6 mouse cellular contexts compared by ENCODE assay signal in genomic region chr11:88890904-88891303, GRCm38 (mm10). TPM values are rescaled to one million over a fixed set of nuclear protein-coding genes. Genes with fewer than 3 reads are reported as not detected.
DNase-seq lines count a peak whose midpoint lies in the region; TF ChIP-seq lines count a peak whose summit lies in the region.
"Not testable (repeated sequence)": the region's sequence is repeated elsewhere in the genome, so short reads cannot be mapped to it uniquely, and the experiment has no call there.

No protein-coding gene starts in this region.

- peak; percentile 24 for DNase-seq in cerebellum, adult 11 months
- DNase-seq in cerebellum, adult 2 months: peak; percentile 35 to 50
- DNase-seq in cerebellum, adult 9-10 months: peak; percentile 62
- DNase-seq in cerebellum, postnatal 25 days: peak; percentile 20 to 47
- DNase-seq in layer of hippocampus, adult 11-12 months (ENCODE audit: low spot score): peak; percentile 18
- DNase-seq in thymus, postnatal 25 days: peak; percentile 3

- not testable (repeated sequence) for H3K4me3 ChIP-seq in cerebellum, adult 2 months (replicated peaks; ENCODE audit: insufficient read depth, low read depth, low read length)

- not testable (repeated sequence) for TF ChIP-seq POLR2A in cerebellum, adult 2 months (IDR thresholded peaks at IDR 0.05; ENCODE audit: borderline replicate concordance, insufficient read depth, low read length)

- not testable (repeated sequence) for H3K4me1 ChIP-seq in cerebellum, adult 2 months (ENCODE audit: control insufficient read depth, insufficient read depth, low read length)

- H3K27me3 ChIP-seq in cerebellum, adult 2 months (ENCODE audit: control insufficient read depth, insufficient read depth, low read length): not testable (repeated sequence)

- H3K27ac ChIP-seq in cerebellum, adult 2 months (ENCODE audit: insufficient read depth, low read length): not testable (repeated sequence)

- WGBS in cerebellum, adult 2 months: 86% methylated on average over 7 of the region's 11 CpGs

- TF ChIP-seq CTCF in cerebellum, adult 2 months (IDR thresholded peaks at IDR 0.05; ENCODE audit: borderline replicate concordance, insufficient read depth, low read depth, low read length): not testable (repeated sequence)

RNA-seq across cellular contexts. Expression of gene Akap1, which starts 26.5 kb away (rescaled TPM):
- 41.5 and 42.8 TPM in 2 replicates for polyA plus RNA-seq in cerebellum, adult 2 months (2012; rRNA removed)

Comparison
In these comparisons a context has a peak if more than half of its experiments do, and no peak if none do; other contexts are left out.
1. DNase-seq: peak in every context shown above with its lines; median percentile 62 in cerebellum, adult 9-10 months; 42 in cerebellum, adult 2 months; 34 in cerebellum, postnatal 25 days; 24 in cerebellum, adult 11 months; 18 in layer of hippocampus, adult 11-12 months; 3 in thymus, postnatal 25 days.